Mouse (Mus musculus) stomach, postnatal 0 days (tissue): ENCODE measurements at regions not wholly inside any gene's neighbourhood (a gene's known extent, or its start where the extent isn't known, plus 50 kb on each side); places are given as distances from the start of the nearest gene placed in this dataset.

Experiments
- CTCF ChIP-seq: IDR thresholded peaks from 2 replicates; pipeline ENCODE4 v1.5.1; 2016; ENCODE audit warnings: antibody characterized with exemption, low read depth, mild to moderate bottlenecking, moderate library complexity
- EP300 ChIP-seq: optimal IDR thresholded peaks from 2 replicates; pipeline ENCODE3; 2016; ENCODE audit warnings: antibody characterized with exemption

- TF ChIP-seq CTCF (no peak), EP300 (no peak)
Measured at GRCm38 (mm10) chr3:148680737-148681136, 309.6 kb downstream of the Adgrl2 start.
